Mouse (Mus musculus) ES-E14 (cell line): ENCODE results near the gene Akap9. TPM values are rescaled to one million over a fixed set of nuclear protein-coding genes. Genes with fewer than 3 reads are reported as not detected.
A peak's percentile ranks its signal among the peaks of the same experiment; 100 is the strongest.
"Not testable (repeated sequence)": the region's sequence is repeated elsewhere in the genome, so short reads cannot be mapped to it uniquely, and the experiment has no call there.

Source experiments
- DNase-seq: peaks from one replicate; pipeline ENCODE4 v3.0.0-alpha.2; 2013; ENCODE audit warnings: low read depth, low spot score
- H3K27ac ChIP-seq: 2 replicates; pipeline ENCODE4 v1.5.1; 2012; ENCODE audit warnings: low read depth, mild to moderate bottlenecking, low read length, moderate library complexity, mixed read lengths; ENCODE audit not compliant: poor library complexity, insufficient read depth, severe bottlenecking
- H3K36me3 ChIP-seq: 2 replicates; pipeline ENCODE4 v1.6.1; 2012; ENCODE audit warnings: mild to moderate bottlenecking, low read length, moderate library complexity, mixed read lengths; ENCODE audit not compliant: control insufficient read depth, poor library complexity, insufficient read depth, severe bottlenecking
- H3K4me1 ChIP-seq, 2 experiments: fragments of 150-350 bp in 1 of 2; sonication (generic) in 1 of 2; 2 replicates each; pipeline ENCODE4 v1.6.1; 2012; ENCODE audit warnings: low read length in 2 of 2, mild to moderate bottlenecking in 1 of 2, mixed read lengths in 1 of 2; ENCODE audit not compliant: control insufficient read depth in 2 of 2, insufficient read depth in 2 of 2, poor library complexity in 1 of 2
- H3K4me3 ChIP-seq, 2 experiments: fragments of 150-350 bp in 1 of 2; sonication (generic) in 1 of 2; 2 replicates each; pipeline ENCODE4 v1.5.1; 2012; ENCODE audit warnings: low read length in 2 of 2, low read depth in 1 of 2, mild to moderate bottlenecking in 1 of 2, mixed read lengths in 1 of 2; ENCODE audit not compliant: insufficient read depth in 1 of 2, poor library complexity in 1 of 2, severe bottlenecking in 1 of 2
- H3K9ac ChIP-seq: 2 replicates; pipeline ENCODE4 v1.6.1; 2012; ENCODE audit warnings: low read depth, mild to moderate bottlenecking, low read length, mixed read lengths; ENCODE audit not compliant: poor library complexity, insufficient read depth, severe bottlenecking
- H3K9me3 ChIP-seq: fragments of 150-350 bp; sonication (generic); 2 replicates; pipeline ENCODE4 v1.6.1; 2012; ENCODE audit warnings: low read depth, mild to moderate bottlenecking, low read length; ENCODE audit not compliant: control insufficient read depth, insufficient read depth
- CHD2 ChIP-seq: IDR thresholded peaks from 2 replicates; pipeline ENCODE4 v1.6.1; 2014; ENCODE audit warnings: mild to moderate bottlenecking, low read depth, low read length, inconsistent platforms
- HCFC1 ChIP-seq: IDR thresholded peaks from 2 replicates; pipeline ENCODE4 v1.6.1; 2012; ENCODE audit warnings: low read length, inconsistent platforms, borderline replicate concordance; ENCODE audit not compliant: insufficient read depth
- MAFK ChIP-seq: IDR thresholded peaks from 2 replicates; pipeline ENCODE4 v1.6.1; 2014; ENCODE audit warnings: mild to moderate bottlenecking, low read depth, low read length, inconsistent platforms; ENCODE audit not compliant: insufficient read depth
- ZC3H11A ChIP-seq: IDR thresholded peaks from 2 replicates; pipeline ENCODE4 v1.6.1; 2012; ENCODE audit warnings: low read depth, mild to moderate bottlenecking, inconsistent platforms, low read length, borderline replicate concordance
- ZNF384 ChIP-seq: IDR thresholded peaks from 2 replicates; pipeline ENCODE4 v1.6.1; 2012; ENCODE audit warnings: low read depth, low read length, inconsistent platforms
- in situ Hi-C, 2 experiments: fragments of 600-800 bp; cut with MboI; formaldehyde crosslinking; loops; one replicate each; pipeline ENCODE4 v1.15.1; 2025; ENCODE audit warnings: low sequenced_read_pairs in 2 of 2, inconsistent platforms in 1 of 2; ENCODE audit not compliant: unreplicated experiment in 2 of 2
- total RNA-seq: library from RNA; depleted of rRNA; stranded (reverse); fragments of 300-350 nt; gene quantifications from 2 replicates; pipeline ENCODE4 v1.2.3, GENCODE M21; 2012

Gene Akap9
- total RNA-seq, 1 experiment: 33.3 TPM

DNA sequence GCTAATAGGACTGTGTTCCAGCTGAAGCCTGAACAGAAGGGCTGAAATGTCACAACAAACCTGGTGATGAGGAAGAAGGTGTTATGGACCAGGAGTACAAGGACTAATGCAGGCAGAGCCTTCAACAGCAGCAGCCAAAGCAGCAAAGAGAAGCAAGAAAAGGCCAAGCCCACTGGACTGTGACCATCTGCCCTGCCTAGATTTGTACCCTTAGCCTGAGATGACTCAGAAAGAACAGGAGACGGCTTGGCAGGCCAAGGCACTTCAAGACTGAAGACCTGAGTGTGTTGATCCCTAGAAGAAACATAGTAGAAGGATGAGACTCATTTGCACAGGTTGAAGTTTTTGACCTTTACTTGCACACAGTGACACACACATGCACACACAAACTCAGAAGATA lies 62.6 kb downstream of the Akap9 start:
- Histone ChIP-seq H3K27ac (no peak overlapping the region), H3K9me3 (no peaks in the 10 kb centered on the region), H3K36me3 (no peaks in the 10 kb centered on the region; the same call in 1 of the 2 replicates), H3K9ac (no peak overlapping the region), H3K4me1 (no peaks in the 10 kb centered on the region), H3K4me3 (no peak overlapping the region)
- no peak for DNase-seq
- in situ Hi-C loops: no loop called here
- TF ChIP-seq MAFK (no peak), CHD2 (no peak), ZNF384 (no peak), ZC3H11A (no peak), HCFC1 (no peak)

DNA sequence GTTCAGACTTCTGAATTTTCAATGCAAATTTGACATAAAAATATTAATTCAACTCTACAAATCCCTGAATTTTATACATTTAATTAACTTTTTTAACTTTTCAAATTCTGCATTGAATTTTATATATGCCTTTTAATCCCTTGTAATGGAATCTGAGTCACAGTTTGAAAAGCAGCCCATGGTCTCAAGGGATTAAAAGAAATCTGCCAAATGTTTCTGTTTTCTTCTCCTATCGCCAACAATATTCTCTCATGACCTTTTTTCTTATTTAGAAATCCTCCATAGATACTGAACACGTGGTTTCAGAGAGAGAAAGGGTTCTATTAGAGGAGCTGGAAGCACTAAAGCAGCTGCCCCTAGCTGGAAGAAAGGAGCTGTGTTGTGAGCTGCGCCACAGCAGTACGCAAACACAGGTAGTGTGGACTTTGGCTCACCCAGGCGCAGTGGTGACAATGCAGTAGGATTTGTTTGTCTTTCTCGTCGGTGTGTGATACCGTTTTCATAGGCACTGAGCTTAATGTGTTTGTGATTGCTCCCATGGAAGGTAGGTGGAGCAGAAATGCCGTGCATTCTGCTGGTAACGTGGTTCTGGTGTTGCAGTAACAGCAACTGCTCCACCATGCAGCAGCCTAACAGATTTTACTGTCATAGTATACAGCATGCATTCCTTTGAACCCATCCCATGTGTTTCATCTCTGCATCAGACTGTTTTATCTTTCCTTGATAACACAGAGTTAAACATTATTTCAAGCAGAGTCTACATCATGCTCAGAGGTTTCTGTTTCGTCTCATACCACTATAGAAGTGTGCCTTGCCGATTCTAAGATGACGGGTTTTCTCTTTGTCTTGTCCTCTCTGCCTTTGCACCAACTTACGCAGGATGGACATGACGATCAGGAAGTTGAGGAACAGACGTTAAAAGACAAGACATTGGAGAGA lies 76.9 kb downstream of the Akap9 start:
- Histone ChIP-seq H3K27ac (no peak overlapping the region; the same call in 1 of the 2 replicates), H3K9me3 (no peaks in the 10 kb centered on the region), H3K4me3 (no peak overlapping the region), H3K9ac (no peak overlapping the region), H3K36me3 (peaks cover 8% of the 10 kb centered on the region), H3K4me1 (no peaks in the 10 kb centered on the region)
- no peak for DNase-seq
- in situ Hi-C loops: no loop called here
- TF ChIP-seq HCFC1 (no peak), ZNF384 (no peak), CHD2 (no peak), MAFK (no peak), ZC3H11A (no peak)

DNA sequence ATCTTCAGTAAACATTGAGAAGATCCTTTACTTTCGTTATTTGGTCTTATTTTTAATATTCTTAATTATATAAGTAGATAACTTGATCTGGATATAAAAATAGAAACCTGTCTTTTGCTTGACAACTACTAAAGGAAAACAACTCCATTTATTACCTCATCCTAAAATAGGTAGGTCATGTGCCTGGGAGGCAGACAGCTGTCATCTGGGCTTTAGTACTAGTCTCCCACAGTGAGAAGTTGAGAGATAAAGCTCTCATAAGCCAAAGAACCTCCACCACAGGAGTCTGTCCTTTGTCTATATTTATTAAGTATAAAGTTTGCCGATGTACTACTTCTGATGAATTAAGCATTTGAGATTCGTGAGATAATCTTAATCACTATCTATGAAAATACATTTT lies 78.8 kb downstream of the Akap9 start:
- Histone ChIP-seq H3K36me3 (peaks cover 8% of the 10 kb centered on the region), H3K27ac (no peak overlapping the region), H3K4me1 (no peaks in the 10 kb centered on the region), H3K9ac (no peak overlapping the region), H3K4me3 (no peak overlapping the region), H3K9me3 (no peaks in the 10 kb centered on the region)
- no peak for DNase-seq
- in situ Hi-C loops: no loop called here
- no peak for TF ChIP-seq MAFK
- TF ChIP-seq HCFC1: no peak
- TF ChIP-seq CHD2: no peak
- no peak for TF ChIP-seq ZNF384
- no peak for TF ChIP-seq ZC3H11A

DNA sequence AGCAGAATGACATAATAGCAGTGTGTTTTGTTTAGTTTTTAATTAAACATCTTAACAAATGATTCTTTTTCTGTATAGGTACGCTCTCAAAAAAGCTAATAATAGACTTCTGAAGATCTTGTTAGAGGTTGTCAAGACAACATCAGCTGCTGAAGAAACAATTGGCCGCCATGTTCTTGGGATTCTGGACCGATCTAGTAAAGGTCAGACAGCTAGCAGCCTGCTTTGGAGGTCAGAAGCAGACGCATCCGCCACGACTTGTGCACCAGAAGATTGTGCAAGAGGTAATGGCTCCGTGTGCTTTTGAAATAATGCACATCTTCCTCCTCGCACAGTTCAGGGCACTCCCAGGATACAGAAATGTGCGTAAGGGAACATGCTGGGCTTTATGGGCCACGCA lies 80.4 kb downstream of the Akap9 start:
- peak; percentile 21 for DNase-seq
- Histone ChIP-seq H3K9ac (no peak overlapping the region), H3K4me3 (0 out of 4 replicates have a peak overlapping the region, but pooled peaks of 1 of the 2 experiments have one; percentile 24), H3K27ac (no peak overlapping the region), H3K36me3 (peaks cover 8% of the 10 kb centered on the region), H3K9me3 (no peaks in the 10 kb centered on the region), H3K4me1 (no peaks in the 10 kb centered on the region)
- no peak for TF ChIP-seq CHD2
- TF ChIP-seq ZNF384: no peak
- TF ChIP-seq ZC3H11A: no peak
- TF ChIP-seq HCFC1: no peak
- no peak for TF ChIP-seq MAFK
- in situ Hi-C loops: no loop called here

DNA sequence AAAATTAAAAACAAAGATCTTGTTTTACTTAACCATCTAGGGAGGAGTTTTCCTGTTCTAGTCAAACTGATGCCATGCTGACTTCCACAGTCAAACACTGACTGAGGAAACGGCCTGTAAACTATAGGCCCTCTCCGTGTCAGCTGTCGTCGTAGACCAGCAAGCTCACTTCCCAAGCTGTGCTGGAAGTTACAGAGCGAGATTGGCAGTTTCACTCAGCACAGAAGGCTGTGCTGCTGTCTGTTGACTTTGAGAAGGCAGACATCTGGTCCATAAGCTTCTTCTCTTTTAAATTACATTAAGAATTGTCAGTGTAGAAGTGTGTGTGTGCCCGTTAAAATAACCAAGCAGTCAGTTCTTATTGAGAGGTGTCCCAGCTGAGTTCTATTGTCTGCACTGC lies 81.7 kb downstream of the Akap9 start:
- H3K4me3 ChIP-seq: no peak overlapping the region
- DNase-seq: no peak
- in situ Hi-C loops: no loop called here
- H3K27ac ChIP-seq: no peak overlapping the region
- H3K36me3 ChIP-seq: peaks cover 8% of the 10 kb centered on the region
- TF ChIP-seq ZC3H11A (no peak), CHD2 (no peak), HCFC1 (no peak), ZNF384 (no peak), MAFK (no peak)
- H3K4me1 ChIP-seq: no peaks in the 10 kb centered on the region
- no peak overlapping the region for H3K9ac ChIP-seq
- H3K9me3 ChIP-seq: no peaks in the 10 kb centered on the region

DNA sequence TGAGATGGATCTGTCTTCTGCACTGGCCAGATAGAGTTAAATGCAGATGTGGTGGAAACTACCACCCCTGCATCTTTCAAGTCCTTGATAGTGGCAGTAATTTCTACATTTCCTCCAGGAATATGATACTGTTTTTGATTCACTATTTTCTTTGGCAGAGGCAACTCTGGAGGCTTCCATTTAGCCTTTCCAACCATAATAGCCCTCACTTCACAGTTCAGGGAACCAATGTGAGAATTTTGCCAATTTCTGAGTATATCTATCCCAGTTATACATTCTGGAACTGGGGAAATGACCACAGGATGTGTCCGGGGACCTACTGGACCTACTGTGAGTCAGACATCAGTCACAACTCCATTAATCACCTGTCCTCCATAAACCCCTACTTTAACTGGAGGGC lies 89.8 kb downstream of the Akap9 start:
- H3K27ac ChIP-seq, H3K9me3 ChIP-seq, DNase-seq, H3K9ac ChIP-seq, H3K36me3 ChIP-seq, H3K4me3 ChIP-seq, H3K4me1 ChIP-seq, in situ Hi-C loops: not testable (repeated sequence)
